Mouse (Mus musculus) CD8-positive naive resting alpha-beta T cell, adult 2 months (primary cell): ENCODE measurements around the gene Abcf1.

ENCODE experiments used
- DNase-seq, 2 experiments: peaks; one replicate each; pipeline ENCODE4 v3.0.0; 2022; ENCODE audit warnings: low read depth in 2 of 2, low spot score in 2 of 2

The Abcf1 gene

GRCm38 (mm10) chr17:35920384-35920783, 49.2 kb downstream of the Abcf1 start:
- DNase-seq = no peak

GRCm38 (mm10) chr17:35919864-35920301, 49.7 kb downstream of the Abcf1 start:
- no peak for DNase-seq

- DNase-seq = peak; percentile 86 to 92
These were observed 50.4 kb downstream of the Abcf1 start for GRCm38 (mm10) chr17:35919060-35919715.

GRCm38 (mm10) chr17:35918276-35919059, 51.1 kb downstream of the Abcf1 start:
- peak; percentile 37 to 51 for DNase-seq

GRCm38 (mm10) chr17:35917463-35918251, 51.9 kb downstream of the Abcf1 start:
- DNase-seq = peak; percentile 48 to 58

GRCm38 (mm10) chr17:35917143-35917462, 52.5 kb downstream of the Abcf1 start:
- DNase-seq = no peak

- DNase-seq = peak; percentile 98 to 100
These were observed 53.0 kb downstream of the Abcf1 start, which contains the start of the genes Mrps18b and Ppp1r10 for GRCm38 (mm10) chr17:35916297-35917142. Gene Mrps18b, minus strand, starts transcription at chr17:35916389. Gene Ppp1r10, plus strand, starts transcription at chr17:35916434.

- DNase-seq = no peak
These were observed 53.8 kb downstream of the Abcf1 start for GRCm38 (mm10) chr17:35915538-35916296.

GRCm38 (mm10) chr17:35914975-35915374, 54.6 kb downstream of the Abcf1 start:
- no peak for DNase-seq

- peak; percentile 93 to 98 for DNase-seq
These were observed 59.6 kb downstream of the Abcf1 start, which contains the start of gene Atat1 for GRCm38 (mm10) chr17:35909919-35910369. Gene Atat1, minus strand, starts transcription at chr17:35910075.

- DNase-seq = no peak
These were observed 60.2 kb downstream of the Abcf1 start for GRCm38 (mm10) chr17:35909186-35909918.

- DNase-seq = peak in 1 of 2 experiments; percentile 16
These were observed 62.0 kb downstream of the Abcf1 start for GRCm38 (mm10) chr17:35907609-35908008.
